Mouse (Mus musculus): Measurements from ENCODE around the gene Crxos. TPM values are rescaled to one million over a fixed set of nuclear protein-coding genes. Genes with fewer than 3 reads are reported as not detected.
"Not testable (repeated sequence)": the region's sequence is repeated elsewhere in the genome, so short reads cannot be mapped to it uniquely, and the experiment has no call there.

The Crxos gene
- polyA plus RNA-seq, 1 experiment: not detected

GRCm38 (mm10) chr7:15912183-15912582, 29.8 kb downstream of the Crxos start:
- Histone ChIP-seq H3K36me3 (ENCODE audit: control insufficient read depth, insufficient read depth, low read length) (peaks cover 4% of the 10 kb centered on the region), H3K4me3 (ENCODE audit: low read depth, low read length) (no peak overlapping the region), H3K27ac (ENCODE audit: insufficient read depth, low read depth, low read length) (no peak overlapping the region), H3K4me1 (ENCODE audit: control insufficient read depth, insufficient read depth, insufficient read length, low read length) (no peaks in the 10 kb centered on the region), H3K27me3 (ENCODE audit: control insufficient read depth, insufficient read depth, low read length) (no peaks in the 10 kb centered on the region)
- TF ChIP-seq CTCF (IDR thresholded peaks at IDR 0.05; ENCODE audit: extremely low read depth, insufficient read length, insufficient replicate concordance, low read depth, low read length): peak; percentile 87; the same call in 1 of the 2 replicates
- TF ChIP-seq POLR2A (IDR thresholded peaks at IDR 0.05; ENCODE audit: low read depth, low read length): no peak
- WGBS: 2% methylated on average over 4 of the region's 4 CpGs

- H3K4me1 ChIP-seq (ENCODE audit: control insufficient read depth, insufficient read depth, insufficient read length, low read length): no peaks in the 10 kb centered on the region
- H3K27me3 ChIP-seq (ENCODE audit: control insufficient read depth, insufficient read depth, low read length): no peaks in the 10 kb centered on the region
- no peak for TF ChIP-seq POLR2A (IDR thresholded peaks at IDR 0.05; ENCODE audit: low read depth, low read length)
- TF ChIP-seq CTCF (IDR thresholded peaks at IDR 0.05; ENCODE audit: extremely low read depth, insufficient read length, insufficient replicate concordance, low read depth, low read length): no peak
- no peak overlapping the region for H3K27ac ChIP-seq (ENCODE audit: insufficient read depth, low read depth, low read length)
- WGBS: 29% methylated on average over 2 of the region's 2 CpGs
- H3K4me3 ChIP-seq (ENCODE audit: low read depth, low read length): no peak overlapping the region
- H3K36me3 ChIP-seq (ENCODE audit: control insufficient read depth, insufficient read depth, low read length): peaks cover 6% of the 10 kb centered on the region
These were observed 31.8 kb downstream of the Crxos start for GRCm38 (mm10) chr7:15914252-15914651.

GRCm38 (mm10) chr7:15914751-15915150, 32.3 kb downstream of the Crxos start:
- Histone ChIP-seq H3K4me3 (ENCODE audit: low read depth, low read length) (no peak overlapping the region), H3K27ac (ENCODE audit: insufficient read depth, low read depth, low read length) (no peak overlapping the region), H3K36me3 (ENCODE audit: control insufficient read depth, insufficient read depth, low read length) (peaks cover 10% of the 10 kb centered on the region), H3K4me1 (ENCODE audit: control insufficient read depth, insufficient read depth, insufficient read length, low read length) (no peaks in the 10 kb centered on the region), H3K27me3 (ENCODE audit: control insufficient read depth, insufficient read depth, low read length) (no peaks in the 10 kb centered on the region)
- TF ChIP-seq CTCF (IDR thresholded peaks at IDR 0.05; ENCODE audit: extremely low read depth, insufficient read length, insufficient replicate concordance, low read depth, low read length): no peak
- TF ChIP-seq POLR2A (IDR thresholded peaks at IDR 0.05; ENCODE audit: low read depth, low read length): no peak
- 86% methylated on average over 2 of the region's 2 CpGs for WGBS

GRCm38 (mm10) chr7:15915695-15916094, 33.3 kb downstream of the Crxos start:
- not testable (repeated sequence) for H3K27ac ChIP-seq (ENCODE audit: insufficient read depth, low read depth, low read length); H3K4me1 ChIP-seq (ENCODE audit: control insufficient read depth, insufficient read depth, insufficient read length, low read length); H3K4me3 ChIP-seq (ENCODE audit: low read depth, low read length); H3K27me3 ChIP-seq (ENCODE audit: control insufficient read depth, insufficient read depth, low read length)
- WGBS: 85% methylated on average over 4 of the region's 4 CpGs
- peaks cover 13% of the 10 kb centered on the region for H3K36me3 ChIP-seq (ENCODE audit: control insufficient read depth, insufficient read depth, low read length)

DNA sequence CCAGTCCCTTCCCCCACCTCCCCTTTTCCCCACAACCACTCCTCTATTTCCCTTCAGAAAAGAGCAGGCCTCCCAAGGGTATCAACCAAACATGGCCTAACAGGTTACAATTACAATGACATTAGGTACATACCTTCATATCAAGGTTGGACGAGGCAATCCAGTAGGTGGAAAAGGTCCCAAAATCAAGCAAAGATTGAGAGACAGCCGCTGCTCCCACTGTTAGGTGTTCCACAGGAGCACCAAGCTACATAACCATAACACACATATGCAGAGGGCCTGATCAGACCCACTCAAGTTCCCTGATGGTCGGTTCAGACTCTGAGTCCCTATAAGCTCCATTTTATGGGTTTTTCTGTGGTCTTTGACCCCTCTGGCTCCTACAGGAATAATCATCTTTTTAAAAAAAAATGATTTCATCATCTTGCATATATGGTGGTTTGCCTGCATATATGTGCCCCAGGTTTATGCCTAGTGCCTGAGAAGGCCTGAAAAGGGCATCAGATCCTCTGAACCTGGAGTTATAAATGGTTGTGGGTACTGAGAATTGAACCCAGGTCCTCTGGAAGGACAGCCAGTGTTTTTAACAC, 33.8 kb downstream of the Crxos start:
- WGBS: 77% methylated on average over 3 of the region's 3 CpGs
- no peak overlapping the region for H3K27ac ChIP-seq (ENCODE audit: insufficient read depth, low read depth, low read length)
- H3K4me1 ChIP-seq (ENCODE audit: control insufficient read depth, insufficient read depth, insufficient read length, low read length): peaks cover 9% of the 10 kb centered on the region; the same call in 1 of the 2 replicates
- no peak for TF ChIP-seq POLR2A (IDR thresholded peaks at IDR 0.05; ENCODE audit: low read depth, low read length)
- no peak for TF ChIP-seq CTCF (IDR thresholded peaks at IDR 0.05; ENCODE audit: extremely low read depth, insufficient read length, insufficient replicate concordance, low read depth, low read length)
- peaks cover 13% of the 10 kb centered on the region for H3K36me3 ChIP-seq (ENCODE audit: control insufficient read depth, insufficient read depth, low read length)
- no peak overlapping the region for H3K4me3 ChIP-seq (ENCODE audit: low read depth, low read length)
- H3K27me3 ChIP-seq (ENCODE audit: control insufficient read depth, insufficient read depth, low read length): no peaks in the 10 kb centered on the region

GRCm38 (mm10) chr7:15916996-15917395, 34.6 kb downstream of the Crxos start:
- Histone ChIP-seq H3K27ac (ENCODE audit: insufficient read depth, low read depth, low read length) (no peak overlapping the region), H3K4me3 (ENCODE audit: low read depth, low read length) (no peak overlapping the region), H3K27me3 (ENCODE audit: control insufficient read depth, insufficient read depth, low read length) (no peaks in the 10 kb centered on the region), H3K36me3 (ENCODE audit: control insufficient read depth, insufficient read depth, low read length) (peaks cover 13% of the 10 kb centered on the region), H3K4me1 (ENCODE audit: control insufficient read depth, insufficient read depth, insufficient read length, low read length) (peaks cover 9% of the 10 kb centered on the region; the same call in 1 of the 2 replicates)
- TF ChIP-seq CTCF (IDR thresholded peaks at IDR 0.05; ENCODE audit: extremely low read depth, insufficient read length, insufficient replicate concordance, low read depth, low read length) (no peak), POLR2A (IDR thresholded peaks at IDR 0.05; ENCODE audit: low read depth, low read length) (no peak)
- 82% methylated on average over 4 of the region's 4 CpGs for WGBS

- H3K36me3 ChIP-seq (ENCODE audit: control insufficient read depth, insufficient read depth, low read length): peaks cover 13% of the 10 kb centered on the region
- H3K4me1 ChIP-seq (ENCODE audit: control insufficient read depth, insufficient read depth, insufficient read length, low read length): peaks cover 14% of the 10 kb centered on the region; the same call in 1 of the 2 replicates
- no peak overlapping the region for H3K4me3 ChIP-seq (ENCODE audit: low read depth, low read length)
- no peak overlapping the region for H3K27ac ChIP-seq (ENCODE audit: insufficient read depth, low read depth, low read length)
- H3K27me3 ChIP-seq (ENCODE audit: control insufficient read depth, insufficient read depth, low read length): no peaks in the 10 kb centered on the region
- TF ChIP-seq CTCF (IDR thresholded peaks at IDR 0.05; ENCODE audit: extremely low read depth, insufficient read length, insufficient replicate concordance, low read depth, low read length) (no peak), POLR2A (IDR thresholded peaks at IDR 0.05; ENCODE audit: low read depth, low read length) (no peak)
These were observed 36.0 kb downstream of the Crxos start for GRCm38 (mm10) chr7:15918371-15918770.
